Mouse (Mus musculus): ENCODE measurements around the gene Fyb. TPM values are rescaled to one million over a fixed set of nuclear protein-coding genes. Genes with fewer than 3 reads are reported as not detected.

Fyb gene
- total and polyA plus RNA-seq, 2 experiments from 2014 or later, result 2.2 to 3.6 TPM

DNA sequence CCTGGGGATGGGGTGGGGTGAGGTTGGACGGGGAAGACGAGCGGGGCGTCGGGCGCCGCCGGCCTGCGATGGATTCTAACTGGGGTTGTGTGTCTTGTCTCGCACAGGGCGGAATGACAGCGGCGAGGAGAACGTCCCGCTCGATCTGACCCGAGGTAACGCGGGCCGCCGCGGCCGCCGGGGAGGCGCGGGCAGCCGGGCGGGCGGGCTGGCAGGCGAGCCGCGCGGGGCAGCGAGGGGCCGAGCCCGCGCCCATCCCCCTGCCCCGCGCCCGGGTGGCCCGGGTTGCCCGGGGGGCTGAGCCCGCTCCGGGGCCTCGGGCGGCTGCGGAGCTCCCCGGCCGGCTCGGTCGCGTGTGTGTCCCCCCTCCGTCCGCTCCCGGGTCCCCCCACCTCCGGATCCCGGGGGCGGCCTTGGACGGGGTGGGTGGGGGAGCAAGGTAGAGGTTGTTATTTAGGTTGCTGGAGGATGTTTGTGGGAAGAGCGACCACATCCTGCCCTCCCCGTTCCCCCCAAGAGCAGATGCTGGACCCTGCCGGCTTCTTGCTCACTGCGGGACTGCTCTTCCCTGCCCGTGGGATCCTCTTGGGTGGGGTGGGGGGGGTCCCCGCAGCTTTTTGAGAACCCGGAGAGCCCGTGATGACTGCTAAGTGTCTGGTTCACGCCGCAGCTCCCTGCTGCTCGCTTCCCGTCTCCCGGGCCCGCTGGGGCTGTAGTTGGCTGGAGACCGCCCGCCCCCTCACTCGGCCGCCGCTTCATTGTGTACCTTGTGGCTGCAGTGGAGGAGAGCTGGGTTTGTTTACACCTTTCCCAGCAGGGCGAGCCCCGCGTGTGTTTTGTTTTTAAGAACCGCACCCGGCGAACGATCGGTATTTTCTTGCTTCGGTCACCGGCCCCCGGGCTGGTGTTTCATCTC is 186.1 kb downstream of the Fyb start:
- Histone ChIP-seq H3K36me3 (ENCODE audit: insufficient read depth, low read length) (no peaks in the 10 kb centered on the region), H3K27ac (ENCODE audit: low read depth, low read length) (peak overlapping the region; percentile 90), H3K9ac (replicated peaks; ENCODE audit: low read length, poor library complexity, severe bottlenecking) (peak overlapping the region; percentile 91), H3K9me3 (ENCODE audit: low read length) (no peaks in the 10 kb centered on the region), H3K4me2 (ENCODE audit: low read depth, low read length, poor library complexity, severe bottlenecking) (peak overlapping the region; percentile 97), H3K4me1 (ENCODE audit: insufficient read depth, low read length) (0 out of 2 replicates have a peak, but pooled peaks cover 6% of the 10 kb centered on the region), H3K4me3 (ENCODE audit: low read depth, low read length) (peak overlapping the region; percentile 86), H3K27me3 (ENCODE audit: insufficient read depth, low read length) (no peaks in the 10 kb centered on the region)
- peak; percentile 17 for DNase-seq (ENCODE audit: low spot score)
- TF ChIP-seq CTCF (IDR thresholded peaks at IDR 0.05), result no peak
- under 1% methylated on average over 64 of the region's 89 CpGs for WGBS
- peak; percentile 74 for ATAC-seq (ENCODE audit: low FRiP score)

DNA sequence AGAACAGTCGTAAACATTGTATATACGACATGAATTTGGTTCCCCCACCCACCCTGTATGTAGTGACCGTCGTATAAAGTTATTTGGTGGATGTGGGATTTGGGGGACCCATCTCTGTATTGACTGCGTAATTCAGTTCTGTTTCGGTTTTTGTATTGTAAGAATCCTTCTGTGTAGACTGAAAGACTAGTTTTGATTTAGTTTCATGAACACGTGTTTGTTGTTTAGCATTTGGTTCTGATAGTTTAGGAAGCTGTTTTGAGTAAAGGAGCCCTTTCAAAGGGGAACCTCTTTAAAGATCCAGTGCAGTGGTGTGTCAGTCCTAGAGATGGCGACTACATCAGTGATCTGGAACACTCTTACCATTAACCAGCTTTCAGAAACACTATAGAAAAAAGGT is 187.0 kb downstream of the Fyb start:
- no peak overlapping the region for H3K27ac ChIP-seq (ENCODE audit: low read depth, low read length)

DNA sequence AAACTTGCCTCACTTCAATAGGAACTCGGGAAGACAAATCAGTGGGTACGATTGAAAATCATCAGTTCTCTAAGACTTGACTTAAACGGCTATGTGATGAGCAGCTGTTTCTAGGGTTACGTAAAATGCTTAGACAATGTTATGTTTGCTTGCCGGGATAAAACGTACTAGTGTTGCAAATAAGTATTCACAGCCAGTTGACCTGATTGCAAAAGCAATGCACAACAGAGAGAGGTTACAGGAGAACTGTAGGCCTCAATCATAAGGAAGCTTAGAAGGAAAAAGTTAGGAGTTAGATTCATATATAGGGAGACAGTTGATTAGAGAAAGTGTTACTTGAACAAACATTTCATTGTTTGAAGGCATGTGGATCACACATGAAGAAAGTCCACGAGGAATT is 187.7 kb downstream of the Fyb start:
- TF ChIP-seq CTCF (IDR thresholded peaks at IDR 0.05), result no peak
- H3K9ac ChIP-seq (replicated peaks; ENCODE audit: low read length, poor library complexity, severe bottlenecking), result no peak overlapping the region
- no peak for ATAC-seq (ENCODE audit: low FRiP score)
- 78% methylated on average over 7 of the region's 7 CpGs for WGBS
- H3K4me2 ChIP-seq (ENCODE audit: low read depth, low read length, poor library complexity, severe bottlenecking), result no peak overlapping the region
- H3K9me3 ChIP-seq (ENCODE audit: low read length), result no peaks in the 10 kb centered on the region
- H3K27me3 ChIP-seq (ENCODE audit: insufficient read depth, low read length), result no peaks in the 10 kb centered on the region
- peak overlapping the region; percentile 3; the same call in 1 of the 2 replicates for H3K4me3 ChIP-seq (ENCODE audit: low read depth, low read length)
- no peak overlapping the region for H3K27ac ChIP-seq (ENCODE audit: low read depth, low read length)
- H3K36me3 ChIP-seq (ENCODE audit: insufficient read depth, low read length), result no peaks in the 10 kb centered on the region
- no peak for DNase-seq (ENCODE audit: low spot score)
- H3K4me1 ChIP-seq (ENCODE audit: insufficient read depth, low read length), result 0 out of 2 replicates have a peak, but pooled peaks cover 6% of the 10 kb centered on the region

More for the DNA sequence above, 187.0 kb downstream of the Fyb start:
- Histone ChIP-seq H3K9me3 (ENCODE audit: low read length) (no peaks in the 10 kb centered on the region), H3K9ac (replicated peaks; ENCODE audit: low read length, poor library complexity, severe bottlenecking) (peak overlapping the region; percentile 91; the same call in 1 of the 2 replicates), H3K4me1 (ENCODE audit: insufficient read depth, low read length) (0 out of 2 replicates have a peak, but pooled peaks cover 6% of the 10 kb centered on the region), H3K4me3 (ENCODE audit: low read depth, low read length) (peak overlapping the region; percentile 86), H3K27me3 (ENCODE audit: insufficient read depth, low read length) (no peaks in the 10 kb centered on the region), H3K36me3 (ENCODE audit: insufficient read depth, low read length) (no peaks in the 10 kb centered on the region), H3K4me2 (ENCODE audit: low read depth, low read length, poor library complexity, severe bottlenecking) (peak overlapping the region; percentile 97)
- ATAC-seq (ENCODE audit: low FRiP score) (no peak), DNase-seq (ENCODE audit: low spot score) (no peak)
- WGBS, result 13% methylated on average over 8 of the region's 8 CpGs
- no peak for TF ChIP-seq CTCF (IDR thresholded peaks at IDR 0.05)

DNA sequence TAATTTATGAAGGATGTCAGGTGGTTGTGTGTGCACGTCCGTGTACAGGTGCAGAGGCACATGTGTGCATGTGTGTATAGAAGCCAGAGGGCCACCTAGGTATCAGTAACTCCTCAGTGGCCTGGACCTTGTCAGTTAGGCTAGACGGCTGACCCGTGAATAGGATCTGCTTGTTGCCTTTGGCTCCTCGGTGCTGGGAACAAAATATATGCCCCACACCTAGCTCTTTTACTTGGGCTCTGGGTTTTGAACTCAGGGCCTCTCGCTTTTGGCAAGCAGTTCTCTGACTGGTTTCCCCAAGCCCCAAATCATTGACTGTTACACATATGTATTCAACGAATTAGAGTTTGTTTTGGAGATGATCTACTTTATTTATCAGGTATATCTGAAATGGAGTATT is 188.6 kb downstream of the Fyb start:
- Histone ChIP-seq H3K27ac (ENCODE audit: low read depth, low read length) (no peak overlapping the region), H3K9ac (replicated peaks; ENCODE audit: low read length, poor library complexity, severe bottlenecking) (no peak overlapping the region), H3K4me1 (ENCODE audit: insufficient read depth, low read length) (0 out of 2 replicates have a peak, but pooled peaks cover 6% of the 10 kb centered on the region), H3K27me3 (ENCODE audit: insufficient read depth, low read length) (no peaks in the 10 kb centered on the region), H3K4me3 (ENCODE audit: low read depth, low read length) (no peak overlapping the region), H3K36me3 (ENCODE audit: insufficient read depth, low read length) (no peaks in the 10 kb centered on the region), H3K9me3 (ENCODE audit: low read length) (no peaks in the 10 kb centered on the region), H3K4me2 (ENCODE audit: low read depth, low read length, poor library complexity, severe bottlenecking) (no peak overlapping the region)
- DNase-seq (ENCODE audit: low spot score) (no peak), ATAC-seq (ENCODE audit: low FRiP score) (no peak)
- 83% methylated on average over 7 of the region's 7 CpGs for WGBS
- TF ChIP-seq CTCF (IDR thresholded peaks at IDR 0.05), result no peak

Other genes with a start within 250 kb of the Fyb start
- gene Dab2, start 223.1 kb upstream of the Fyb start, total RNA-seq (2014; rRNA removed), result 13.4 and 16.0 TPM in 2 replicates
- 15.5 and 16.9 TPM in 2 replicates for gene Dab2, start 223.1 kb upstream of the Fyb start, polyA plus RNA-seq (2015; fragmentation: Nextera tagmentation; extraction: Ambion mirVana)
- not detected in 2 replicates for gene C9, start 77.5 kb upstream of the Fyb start, total RNA-seq (2014; rRNA removed)
- not detected in 2 replicates for gene C9, start 77.5 kb upstream of the Fyb start, polyA plus RNA-seq (2015; fragmentation: Nextera tagmentation; extraction: Ambion mirVana)
- gene Rictor, start 185.5 kb downstream of the Fyb start, total RNA-seq (2014; rRNA removed), result 32.1 and 41.5 TPM in 2 replicates
- 30.2 and 36.8 TPM in 2 replicates for gene Rictor, start 185.5 kb downstream of the Fyb start, polyA plus RNA-seq (2015; fragmentation: Nextera tagmentation; extraction: Ambion mirVana)

Measured in midbrain, postnatal 0 days (tissue).